Mouse (Mus musculus) effector memory CD4-positive, alpha-beta T cell, adult 7 months (primary cell): ENCODE results near the gene Gm21958. TPM values are rescaled to one million over a fixed set of nuclear protein-coding genes. Genes with fewer than 3 reads are reported as not detected.

Experiments used
- polyA plus RNA-seq: library from polyadenylated mRNA; unstranded; fragments of 100-300 nt; shearing (Covaris generic); gene quantifications from one replicate; pipeline ENCODE4 v1.2.1, GENCODE M21; 2017

Gm21958 gene
- not detected for polyA plus RNA-seq

DNA sequence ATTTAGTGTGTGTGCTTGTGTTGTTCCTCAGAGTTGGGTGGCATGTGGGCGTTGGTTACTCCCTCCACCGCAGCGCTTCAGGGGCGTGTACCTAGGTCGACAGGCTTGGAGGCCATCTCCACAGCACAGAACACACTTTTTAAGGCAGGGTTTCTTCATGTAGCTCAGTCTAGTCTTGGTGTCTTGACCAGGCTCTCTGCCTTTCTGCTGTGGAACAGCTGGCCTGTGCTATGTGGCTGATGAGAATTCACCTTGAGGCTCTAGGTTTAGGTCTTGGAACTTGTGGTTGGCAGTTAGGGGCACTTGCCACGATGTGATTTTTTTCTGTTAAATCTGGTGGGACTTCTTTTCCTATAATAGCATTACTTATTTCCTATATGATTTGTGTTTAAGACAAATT is at the start of gene Gm21958:
TSS of gene Gm21958 (minus strand) at position 101 of the 400 bp plus-strand sequence.

DNA sequence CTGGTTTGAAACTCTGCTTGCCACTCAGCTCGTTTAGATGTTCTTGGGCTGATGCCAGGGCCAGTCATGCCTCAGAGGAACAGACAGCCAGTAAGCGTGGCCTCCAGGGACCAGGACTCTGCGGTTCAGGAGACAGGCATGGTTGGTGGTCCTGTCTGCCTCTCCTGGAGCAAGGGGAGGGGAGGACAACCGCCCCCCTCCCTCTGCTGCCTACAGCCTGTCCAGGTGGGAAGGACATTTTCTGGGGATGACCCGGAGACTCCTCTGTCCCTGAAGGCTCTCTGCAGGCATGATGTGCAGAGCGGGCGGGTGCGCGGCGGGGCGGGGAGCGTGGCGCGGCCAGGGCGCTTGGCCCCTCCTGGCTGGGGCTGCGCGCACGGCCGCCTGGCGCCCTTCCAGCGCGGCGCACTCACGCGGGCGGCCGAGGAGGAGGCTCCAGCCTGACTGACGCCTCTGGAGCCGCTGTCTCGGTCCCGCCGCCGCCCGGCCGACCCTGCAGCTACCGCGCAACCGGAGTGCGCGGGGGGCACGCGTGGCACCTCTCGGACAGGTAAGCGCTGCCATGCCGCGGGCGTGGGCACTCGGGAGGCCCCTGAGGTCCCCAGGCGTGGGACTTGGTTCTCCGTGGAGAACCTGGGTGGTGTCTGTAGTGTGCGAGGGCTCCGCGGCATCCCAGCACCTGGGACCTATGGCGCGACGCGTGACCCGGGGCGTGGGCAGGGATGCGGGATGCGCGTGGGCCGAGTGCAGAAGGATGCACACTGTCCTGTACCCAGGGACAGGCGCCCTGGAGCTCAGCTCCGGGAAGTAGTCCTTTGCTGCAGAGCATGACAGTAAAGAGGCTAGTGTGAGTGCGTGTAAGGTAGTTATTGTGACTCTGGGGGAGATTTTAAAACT is 41.2 kb upstream of the Gm21958 start, which contains the start of gene Smad9:
TSS of gene Smad9 (plus strand) at position 438 of the 897 bp plus-strand sequence.

DNA sequence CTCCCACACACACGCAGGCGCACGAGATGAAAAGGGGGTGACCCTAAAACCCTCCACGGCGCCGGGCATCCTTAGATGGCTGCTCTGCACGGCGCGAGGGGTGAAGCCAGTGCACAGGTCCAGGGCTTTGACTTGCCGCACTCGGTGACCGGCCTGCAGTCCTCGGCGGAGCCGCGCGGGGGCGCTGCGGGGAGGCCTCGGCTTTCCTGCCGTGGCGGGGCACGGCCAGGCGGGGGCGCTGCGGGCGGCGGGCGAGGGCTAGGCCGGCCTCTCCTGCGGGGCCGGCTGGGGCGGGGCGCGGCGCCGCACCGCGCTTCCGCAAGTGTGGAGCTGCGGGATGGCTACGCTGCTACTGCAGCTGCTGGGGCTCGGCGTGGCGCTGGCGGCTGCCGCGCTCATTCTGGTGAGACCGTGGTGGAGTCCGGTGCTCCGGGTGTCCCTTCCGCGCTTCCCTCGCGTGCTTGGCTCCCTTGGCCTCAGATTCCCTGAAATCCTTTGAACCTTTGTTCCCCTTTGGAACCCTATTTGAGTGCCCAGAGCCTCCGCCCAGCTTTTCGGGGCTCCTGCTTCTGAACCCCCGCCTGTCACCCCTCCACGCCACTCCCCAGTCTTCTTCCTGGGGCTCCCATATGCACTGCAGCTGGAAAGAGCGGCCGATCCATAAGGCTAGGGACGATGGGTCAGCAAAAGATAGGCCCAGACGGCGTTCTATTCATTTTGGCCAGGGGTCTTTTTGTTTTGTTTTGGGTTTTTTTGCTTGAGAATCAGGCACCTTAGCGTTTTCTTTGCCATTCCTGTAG is 21.3 kb upstream of the Gm21958 start, which contains the start of the genes Exosc8 and Alg5:
TSS of gene Exosc8 (minus strand) at position 147 of the 800 bp plus-strand sequence.
TSS of gene Alg5 (plus strand) at position 293 of the 800 bp plus-strand sequence.

DNA sequence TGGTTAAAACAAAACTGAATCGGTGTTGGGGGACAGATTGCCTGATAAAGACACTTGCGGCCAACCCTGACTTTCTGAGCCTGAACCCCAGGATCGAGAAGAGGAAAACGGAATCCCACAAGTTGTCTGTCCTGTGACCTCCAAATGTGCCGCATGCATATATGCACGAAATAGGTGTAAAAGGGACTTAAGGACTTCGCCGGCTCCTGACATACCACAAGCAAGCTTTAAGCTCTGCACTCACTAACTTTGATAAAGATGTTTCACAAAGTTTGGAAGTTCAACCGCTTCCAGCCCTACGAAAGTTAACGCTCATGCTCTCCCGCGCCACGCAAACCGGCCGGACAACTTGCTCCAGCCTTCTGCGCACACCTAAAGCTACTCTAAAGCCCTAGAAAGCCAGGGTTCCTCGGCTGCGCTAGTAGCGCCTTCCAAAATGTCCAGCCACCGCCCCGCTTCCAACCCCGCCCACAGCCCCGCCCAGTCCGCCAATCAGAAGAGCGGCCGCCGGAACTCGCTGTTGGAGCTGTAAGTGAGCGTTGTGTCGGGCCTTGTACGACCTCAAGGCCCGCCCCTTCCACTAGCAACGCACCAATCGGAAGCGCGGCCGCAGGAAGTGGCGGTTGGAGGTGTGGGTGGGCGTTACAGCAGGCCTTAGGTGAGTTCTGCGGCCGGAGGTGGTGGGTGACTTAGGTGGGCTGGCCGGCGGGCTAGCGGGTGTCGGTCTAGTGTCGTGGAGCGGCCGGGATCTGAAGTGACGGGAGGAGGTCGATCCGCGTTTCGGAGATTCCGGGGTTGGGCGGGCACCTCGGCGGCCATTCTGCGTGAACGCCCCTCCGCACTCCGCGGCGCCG is 21.7 kb downstream of the Gm21958 start, which contains the start of gene Supt20:
TSS of gene Supt20 (plus strand) at position 606 of the 854 bp plus-strand sequence.

Other genes with a start within 250 kb of the Gm21958 start
- 180 TPM for gene Supt20, start 21.5 kb downstream of the Gm21958 start, polyA plus RNA-seq
- 105 TPM for gene Exosc8, start 21.0 kb upstream of the Gm21958 start, polyA plus RNA-seq
- gene Alg5, start 21.2 kb upstream of the Gm21958 start, polyA plus RNA-seq: 52.2 TPM
- not detected for gene Smad9, start 41.2 kb upstream of the Gm21958 start, polyA plus RNA-seq
- gene Rfxap, start 93.4 kb upstream of the Gm21958 start, polyA plus RNA-seq: 81.1 TPM
- not detected for gene Sertm1, start 201.5 kb upstream of the Gm21958 start, polyA plus RNA-seq